Mouse (Mus musculus): ENCODE measurements around the gene Slc35a3. TPM values are rescaled to one million over a fixed set of nuclear protein-coding genes. Genes with fewer than 3 reads are reported as not detected.
A peak's percentile ranks its signal among the peaks of the same experiment; 100 is the strongest.
"Not testable (repeated sequence)": the region's sequence is repeated elsewhere in the genome, so short reads cannot be mapped to it uniquely, and the experiment has no call there.

The Slc35a3 gene
- 14.3 and 17.1 TPM in 2 replicates for polyA plus RNA-seq (2012; rRNA removed)

GRCm38 (mm10) chr3:116712436-116712881 lies at the start of gene Slc35a3:
Slc35a3 (minus strand) TSS chr3:116712831.
- DNase-seq (ENCODE audit: low spot score), result no peak

- DNase-seq (ENCODE audit: low spot score), result no peak
Observed at GRCm38 (mm10) chr3:116752818-116753217, 40.2 kb upstream of the Slc35a3 start.

- no peak for DNase-seq (ENCODE audit: low spot score)
Observed at GRCm38 (mm10) chr3:116751191-116751860, 38.7 kb upstream of the Slc35a3 start.

GRCm38 (mm10) chr3:116748391-116749170 lies 36.0 kb upstream of the Slc35a3 start:
- DNase-seq (ENCODE audit: low spot score), result no peak

GRCm38 (mm10) chr3:116747648-116748047 lies 35.0 kb upstream of the Slc35a3 start:
- not testable (repeated sequence) for DNase-seq (ENCODE audit: low spot score)

- DNase-seq (ENCODE audit: low spot score), result no peak
Observed at GRCm38 (mm10) chr3:116740963-116741362, 28.3 kb upstream of the Slc35a3 start.

GRCm38 (mm10) chr3:116740106-116740505 lies 27.5 kb upstream of the Slc35a3 start:
- no peak for DNase-seq (ENCODE audit: low spot score)

- DNase-seq (ENCODE audit: low spot score), result no peak
Observed at GRCm38 (mm10) chr3:116737326-116737731, 24.7 kb upstream of the Slc35a3 start.

- no peak for DNase-seq (ENCODE audit: low spot score)
Observed at GRCm38 (mm10) chr3:116729483-116730174, 17.0 kb upstream of the Slc35a3 start.

GRCm38 (mm10) chr3:116726807-116727206 lies 14.2 kb upstream of the Slc35a3 start:
- DNase-seq (ENCODE audit: low spot score), result no peak

GRCm38 (mm10) chr3:116723496-116724481 lies 11.2 kb upstream of the Slc35a3 start:
- DNase-seq (ENCODE audit: low spot score), result no peak

- DNase-seq (ENCODE audit: low spot score), result no peak
Observed at GRCm38 (mm10) chr3:116722980-116723379, 10.3 kb upstream of the Slc35a3 start.

GRCm38 (mm10) chr3:116718951-116719350 lies 6.3 kb upstream of the Slc35a3 start:
- no peak for DNase-seq (ENCODE audit: low spot score)

- DNase-seq (ENCODE audit: low spot score), result no peak
Observed at GRCm38 (mm10) chr3:116713031-116713430, 400 bp upstream of the Slc35a3 start.

GRCm38 (mm10) chr3:116711624-116712435 lies 801 bp downstream of the Slc35a3 start:
- peak; percentile 83 for DNase-seq (ENCODE audit: low spot score)

- DNase-seq (ENCODE audit: low spot score), result no peak
Observed at GRCm38 (mm10) chr3:116710941-116711340, 1.7 kb downstream of the Slc35a3 start.

GRCm38 (mm10) chr3:116705637-116706204 lies 6.9 kb downstream of the Slc35a3 start:
- DNase-seq (ENCODE audit: low spot score), result no peak

GRCm38 (mm10) chr3:116703835-116704234 lies 8.8 kb downstream of the Slc35a3 start:
- no peak for DNase-seq (ENCODE audit: low spot score)

GRCm38 (mm10) chr3:116702647-116703272 lies 9.9 kb downstream of the Slc35a3 start:
- no peak for DNase-seq (ENCODE audit: low spot score)
